Mouse (Mus musculus): ENCODE results near the gene Fgf8. TPM values are rescaled to one million over a fixed set of nuclear protein-coding genes. Genes with fewer than 3 reads are reported as not detected.

Fgf8 gene
- 0.15 and 0.21 TPM in 2 replicates for polyA plus RNA-seq (2015; fragmentation: Nextera tagmentation; extraction: Ambion mirVana)

DNA sequence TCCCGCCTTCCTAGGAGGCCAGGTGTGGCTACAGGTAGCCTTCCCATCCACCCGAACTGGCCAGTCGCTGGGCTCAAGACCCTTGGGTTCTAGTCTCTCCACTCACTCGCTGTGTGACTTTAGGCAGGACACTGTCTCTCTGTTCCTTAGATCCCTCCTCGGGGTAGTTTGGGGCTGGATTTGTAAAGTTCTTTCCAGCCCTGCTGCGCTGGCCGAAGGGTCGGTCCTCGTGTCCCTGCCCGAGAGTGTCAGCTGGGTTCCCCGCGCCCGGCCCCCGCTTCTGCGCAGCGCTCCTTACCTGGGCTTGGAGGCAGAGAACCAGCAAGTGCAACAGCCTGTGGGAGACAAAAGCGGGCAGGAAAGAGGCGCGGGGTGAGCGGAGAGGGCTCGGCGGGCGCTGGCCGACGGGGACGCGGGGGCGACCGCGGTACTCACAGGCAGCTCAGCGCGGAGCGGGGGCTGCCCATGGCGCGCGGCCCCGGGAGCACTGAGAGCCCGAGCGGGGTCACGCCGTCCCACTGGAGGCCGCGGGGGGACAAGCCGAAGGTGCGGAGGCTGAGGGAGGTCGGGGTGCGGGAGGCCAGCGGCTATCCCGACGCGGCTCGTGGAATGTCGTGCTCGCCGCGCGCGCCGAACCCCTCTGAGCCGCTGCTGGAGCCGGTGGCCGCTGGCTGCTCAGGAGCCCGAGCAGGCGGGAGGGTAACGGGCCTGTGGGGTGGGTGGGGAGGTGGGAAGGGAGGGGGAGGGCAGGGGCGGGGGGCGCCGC, at the start of gene Fgf8:
Gene Fgf8, minus strand, starts transcription at position 698 of the 766 bp plus-strand sequence.
- no peak for ATAC-seq (ENCODE audit: insufficient number of reproducible peaks, low FRiP score, low TSS enrichment, low read depth)

DNA sequence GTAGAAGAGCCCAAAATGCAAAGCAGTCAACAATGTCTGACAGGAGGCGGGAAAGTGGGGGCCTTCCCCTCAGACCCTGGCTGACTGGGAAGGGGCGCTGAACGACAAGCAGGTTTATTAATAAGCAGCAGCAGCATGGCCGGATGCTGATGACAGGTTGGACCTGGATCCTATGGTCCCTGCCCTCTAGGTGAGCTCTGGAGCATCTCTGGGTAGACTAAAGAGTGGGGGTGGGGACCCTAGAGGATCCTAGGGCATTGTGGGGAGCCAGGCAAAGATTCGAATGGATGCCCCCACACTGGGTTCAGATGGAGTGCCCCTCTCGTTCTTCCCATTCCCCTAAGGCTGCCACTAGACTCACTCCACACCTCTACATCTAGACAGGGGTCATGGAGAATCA, 49.7 kb upstream of the Fgf8 start:
- Histone ChIP-seq H3K9ac (no peak overlapping the region), H3K4me1 (peaks cover 12% of the 10 kb centered on the region), H3K27ac (replicated peaks) (no peak overlapping the region), H3K9me3 (replicated peaks) (no peaks in the 10 kb centered on the region), H3K36me3 (no peaks in the 10 kb centered on the region), H3K4me2 (replicated peaks) (no peak overlapping the region), H3K27me3 (no peaks in the 10 kb centered on the region), H3K4me3 (replicated peaks) (no peak overlapping the region)
- no peak for ATAC-seq (ENCODE audit: insufficient number of reproducible peaks, low FRiP score, low TSS enrichment, low read depth)
- 73% methylated on average over 6 of the region's 6 CpGs for WGBS

More for the DNA sequence above, at the start of gene Fgf8:
- Histone ChIP-seq H3K27me3 (peaks cover 90% of the 10 kb centered on the region), H3K4me1 (peaks cover 51% of the 10 kb centered on the region), H3K9me3 (replicated peaks) (no peaks in the 10 kb centered on the region), H3K36me3 (no peaks in the 10 kb centered on the region), H3K9ac (no peak within 1 kb of the TSS), H3K4me3 (replicated peaks) (peak within 1 kb of the TSS; percentile 42), H3K27ac (replicated peaks) (no peak within 1 kb of the TSS), H3K4me2 (replicated peaks) (peak within 1 kb of the TSS; percentile 78)
- WGBS, result under 1% methylated on average over 64 of the region's 68 CpGs

DNA sequence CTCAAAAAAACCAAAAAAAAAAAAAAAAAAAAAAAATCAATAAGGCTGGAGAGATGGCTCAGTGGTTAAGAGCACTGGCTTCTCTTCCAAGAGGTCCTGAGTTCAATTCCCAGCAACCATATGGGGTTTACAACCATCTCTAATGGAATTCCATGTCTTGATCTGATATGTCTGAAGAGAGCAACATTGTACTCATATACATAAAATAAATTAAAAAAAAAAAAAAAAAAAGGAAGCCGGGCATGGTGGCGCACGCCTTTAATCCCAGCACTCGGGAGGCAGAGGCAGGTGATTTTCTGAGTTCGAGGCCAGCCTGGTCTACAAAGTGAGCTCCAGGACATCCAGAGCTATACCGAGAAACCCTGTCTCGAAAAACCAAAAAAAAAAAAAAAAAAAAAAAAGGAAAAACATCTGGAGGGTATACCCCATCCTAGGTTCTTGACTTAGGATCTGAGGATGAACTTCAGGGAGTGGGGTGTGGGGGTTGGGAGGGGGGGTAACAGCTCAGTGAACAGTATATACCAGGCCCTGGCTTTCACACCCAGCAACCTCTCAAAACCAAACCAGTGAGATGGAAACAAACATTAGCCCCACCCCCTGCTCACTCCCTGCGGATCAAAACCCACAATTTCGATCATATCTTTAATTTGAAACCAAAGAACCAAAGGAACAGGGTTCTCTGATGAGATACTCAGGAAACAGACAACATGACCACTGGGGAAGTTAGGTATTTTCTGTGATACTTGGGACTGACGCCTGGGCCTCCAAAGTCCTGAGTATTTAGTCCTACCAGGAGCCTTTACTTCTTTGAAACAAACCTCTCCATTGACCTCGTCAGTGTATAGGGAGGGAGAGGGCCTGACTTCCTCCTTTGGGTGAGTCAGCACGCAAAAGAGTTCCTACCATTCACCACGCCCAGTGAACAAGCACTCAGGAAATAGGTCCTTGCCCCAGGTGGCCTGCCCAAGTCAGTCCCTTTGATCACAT, 47.5 kb upstream of the Fgf8 start:
- no peak overlapping the region for H3K9ac ChIP-seq
- no peak for ATAC-seq (ENCODE audit: insufficient number of reproducible peaks, low FRiP score, low TSS enrichment, low read depth)
- 78% methylated on average over 13 of the region's 13 CpGs for WGBS
- H3K4me1 ChIP-seq, result 0 out of 2 replicates have a peak, but pooled peaks cover 4% of the 10 kb centered on the region
- no peaks in the 10 kb centered on the region for H3K36me3 ChIP-seq
- H3K27ac ChIP-seq (replicated peaks), result no peak overlapping the region
- no peak overlapping the region for H3K4me3 ChIP-seq (replicated peaks)
- H3K27me3 ChIP-seq, result no peaks in the 10 kb centered on the region
- H3K9me3 ChIP-seq (replicated peaks), result no peaks in the 10 kb centered on the region
- no peak overlapping the region for H3K4me2 ChIP-seq (replicated peaks)

DNA sequence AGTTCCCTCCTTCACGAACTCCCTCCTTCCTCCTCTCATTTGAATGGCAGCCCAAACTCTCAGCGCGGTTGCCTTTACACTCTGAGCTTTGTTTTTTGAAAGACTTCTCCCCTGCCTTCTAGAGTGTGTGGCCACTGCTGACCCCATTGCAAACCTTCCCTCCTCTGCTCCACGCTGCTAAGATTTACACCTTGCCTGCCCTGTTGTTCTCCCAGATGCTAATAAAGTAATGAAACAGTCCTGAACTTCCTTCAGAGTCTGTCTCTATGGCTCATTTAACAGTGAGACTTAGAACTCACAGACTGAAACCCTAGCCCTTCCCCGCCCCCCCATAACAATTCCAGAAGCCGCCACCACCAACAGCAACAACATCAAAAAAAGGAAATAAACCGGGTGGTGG, 46.6 kb upstream of the Fgf8 start:
- WGBS, result 79% methylated on average over 7 of the region's 7 CpGs

DNA sequence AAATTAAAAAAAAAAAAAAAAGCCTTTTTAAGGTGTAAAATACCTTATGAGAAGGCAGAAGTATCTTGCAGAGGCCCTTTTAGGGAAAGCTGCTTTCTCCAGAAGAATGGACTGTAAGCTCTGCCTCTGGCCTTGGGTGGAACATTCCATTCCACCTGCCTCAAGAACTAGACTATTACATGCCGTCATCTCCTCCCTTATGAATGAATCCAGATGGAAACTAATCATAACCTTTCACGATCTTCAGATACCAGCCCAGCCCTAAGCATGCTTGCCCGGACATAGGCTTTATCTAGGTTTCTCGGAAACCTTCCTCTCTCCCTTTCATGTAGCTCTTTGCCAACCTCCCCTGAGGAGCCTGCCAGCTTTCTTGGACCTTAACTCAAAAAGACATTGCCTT, 45.6 kb upstream of the Fgf8 start:
- Histone ChIP-seq H3K4me1 (peaks cover 8% of the 10 kb centered on the region; the same call in 1 of the 2 replicates), H3K27me3 (no peaks in the 10 kb centered on the region), H3K27ac (replicated peaks) (no peak overlapping the region), H3K36me3 (no peaks in the 10 kb centered on the region), H3K4me3 (replicated peaks) (no peak overlapping the region), H3K9me3 (replicated peaks) (no peaks in the 10 kb centered on the region), H3K9ac (no peak overlapping the region), H3K4me2 (replicated peaks) (no peak overlapping the region)
- no peak for ATAC-seq (ENCODE audit: insufficient number of reproducible peaks, low FRiP score, low TSS enrichment, low read depth)
- WGBS, result 51% methylated on average over 4 of the region's 4 CpGs

More for the DNA sequence above, 46.6 kb upstream of the Fgf8 start:
- Histone ChIP-seq H3K27me3 (no peaks in the 10 kb centered on the region), H3K9me3 (replicated peaks) (no peaks in the 10 kb centered on the region), H3K4me1 (peaks cover 4% of the 10 kb centered on the region; the same call in 1 of the 2 replicates), H3K4me3 (replicated peaks) (no peak overlapping the region), H3K9ac (no peak overlapping the region), H3K4me2 (replicated peaks) (no peak overlapping the region), H3K27ac (replicated peaks) (no peak overlapping the region), H3K36me3 (no peaks in the 10 kb centered on the region)
- ATAC-seq (ENCODE audit: insufficient number of reproducible peaks, low FRiP score, low TSS enrichment, low read depth), result no peak

DNA sequence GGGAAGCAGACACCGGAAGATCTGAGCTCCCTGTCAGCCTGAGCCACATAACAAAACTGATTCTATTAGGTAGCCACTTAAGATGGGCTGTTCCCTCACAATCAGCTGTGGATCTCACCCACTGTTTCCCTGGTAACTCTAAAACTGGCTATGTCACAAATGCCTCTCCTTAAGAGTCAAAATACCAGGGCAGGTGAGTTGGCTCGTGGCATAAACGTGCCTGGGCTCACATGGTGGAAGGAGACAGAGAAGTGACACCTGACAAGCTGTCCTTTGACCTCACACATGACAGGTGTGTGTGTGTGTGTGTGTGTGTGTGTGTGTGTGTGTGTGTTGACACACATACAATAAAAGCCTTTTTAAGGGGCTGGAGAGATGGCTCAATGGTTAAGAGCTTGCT, 44.7 kb upstream of the Fgf8 start:
- Histone ChIP-seq H3K4me1 (peaks cover 8% of the 10 kb centered on the region; the same call in 1 of the 2 replicates), H3K36me3 (no peaks in the 10 kb centered on the region), H3K9ac (no peak overlapping the region), H3K27me3 (no peaks in the 10 kb centered on the region), H3K9me3 (replicated peaks) (no peaks in the 10 kb centered on the region), H3K4me2 (replicated peaks) (no peak overlapping the region), H3K4me3 (replicated peaks) (no peak overlapping the region), H3K27ac (replicated peaks) (no peak overlapping the region)
- ATAC-seq (ENCODE audit: insufficient number of reproducible peaks, low FRiP score, low TSS enrichment, low read depth), result no peak
- WGBS, result 65% methylated on average over 3 of the region's 3 CpGs

DNA sequence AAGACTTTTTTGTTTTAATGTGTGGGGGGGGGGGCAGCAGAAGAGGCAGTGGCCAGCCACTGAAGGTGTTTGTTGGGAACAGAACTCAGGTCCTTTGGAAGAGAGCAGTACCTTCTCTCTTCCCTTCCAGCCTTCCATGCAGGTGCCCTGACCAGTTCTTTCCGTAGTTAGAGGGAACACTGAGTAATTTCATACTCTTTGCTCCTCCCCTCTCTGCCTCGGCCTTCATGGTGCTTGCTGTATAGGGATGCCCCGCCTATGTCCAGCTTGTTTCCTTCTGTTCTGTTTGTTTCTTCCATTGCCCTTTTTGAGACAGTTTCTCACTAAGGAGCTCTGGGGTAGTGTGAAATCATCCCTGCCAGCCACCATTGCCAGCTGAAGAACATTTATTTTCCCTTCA, 42.8 kb upstream of the Fgf8 start:
- Histone ChIP-seq H3K9me3 (replicated peaks) (no peaks in the 10 kb centered on the region), H3K27me3 (no peaks in the 10 kb centered on the region), H3K9ac (no peak overlapping the region), H3K4me1 (peaks cover 21% of the 10 kb centered on the region), H3K36me3 (no peaks in the 10 kb centered on the region), H3K27ac (replicated peaks) (no peak overlapping the region), H3K4me3 (replicated peaks) (no peak overlapping the region), H3K4me2 (replicated peaks) (no peak overlapping the region)
- ATAC-seq (ENCODE audit: insufficient number of reproducible peaks, low FRiP score, low TSS enrichment, low read depth), result no peak
- WGBS, result 49% methylated on average over 3 of the region's 3 CpGs

DNA sequence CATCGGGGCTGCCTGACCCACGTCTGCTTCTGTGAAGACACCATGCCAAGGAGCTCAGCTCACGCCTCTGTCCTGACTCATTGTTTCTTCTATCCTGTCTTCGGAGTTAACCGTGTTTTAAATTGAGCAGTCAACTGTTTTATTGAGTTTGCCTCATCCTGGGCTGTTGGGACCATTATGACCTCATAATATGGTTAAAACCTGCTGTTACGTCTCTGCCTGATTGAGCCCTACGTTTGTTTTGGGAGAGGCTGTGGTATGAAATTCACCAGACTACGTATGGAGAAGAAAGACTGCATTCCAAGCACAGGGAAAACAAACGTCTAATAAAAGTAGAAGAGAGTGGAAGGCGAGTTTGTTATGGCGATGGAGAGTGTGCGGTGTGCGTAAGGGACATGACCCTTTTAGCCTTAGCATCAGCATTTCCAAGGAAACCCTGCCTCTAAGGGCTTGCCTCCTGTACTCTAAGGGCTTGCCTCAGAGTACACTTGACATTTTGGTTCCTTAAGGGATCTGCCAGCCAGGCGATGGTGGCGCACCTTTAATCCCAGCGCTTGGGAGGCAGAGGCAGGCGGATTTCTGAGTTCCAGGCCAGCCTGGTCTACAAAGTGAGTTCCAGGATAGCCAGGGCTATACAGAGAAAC, 41.3 kb upstream of the Fgf8 start:
- peak overlapping the region; percentile 59 for H3K4me2 ChIP-seq (replicated peaks)
- ATAC-seq (ENCODE audit: insufficient number of reproducible peaks, low FRiP score, low TSS enrichment, low read depth), result no peak
- WGBS, result 30% methylated on average over 17 of the region's 17 CpGs

DNA sequence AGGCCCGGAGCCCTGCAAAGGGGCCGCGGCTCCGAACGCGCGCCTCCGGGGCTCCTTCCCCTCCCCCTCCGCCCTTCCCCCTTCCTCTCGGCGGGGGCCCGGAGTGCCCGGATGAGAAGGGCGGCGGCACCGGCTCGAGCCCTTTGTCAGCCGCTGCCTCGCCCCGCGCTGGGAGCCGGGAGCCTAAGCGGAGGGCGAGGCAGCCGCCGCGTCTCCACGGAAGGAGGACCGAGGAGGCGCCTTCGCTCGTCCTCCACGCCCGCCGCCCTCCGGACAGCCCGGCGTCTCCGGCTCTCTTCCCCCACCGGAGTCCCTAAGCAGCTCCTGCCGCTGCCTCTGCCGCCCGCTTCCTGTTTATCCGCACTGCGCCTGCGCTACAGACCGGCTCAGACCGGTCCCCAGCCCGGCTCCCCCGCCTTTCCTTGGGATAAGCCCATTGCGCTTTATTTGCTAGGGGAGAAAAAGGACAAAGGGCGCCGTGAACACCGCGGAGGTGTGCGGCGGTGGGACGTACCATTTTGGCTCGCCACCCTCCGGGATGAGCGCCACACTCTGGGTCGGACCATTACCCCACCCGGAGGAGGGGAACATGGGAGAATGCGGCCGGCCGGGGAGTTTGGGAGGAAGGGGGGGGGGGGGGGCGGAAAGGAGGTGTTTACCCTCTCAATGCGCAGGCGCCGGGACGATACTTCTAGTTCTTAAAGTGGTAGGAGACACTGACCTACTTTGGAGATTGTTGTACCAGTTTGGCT, 40.6 kb upstream of the Fgf8 start, which contains the start of gene Mgea5:
Gene Mgea5, minus strand, starts transcription at position 657 of the 752 bp plus-strand sequence.
- Histone ChIP-seq H3K4me3 (replicated peaks) (peak within 1 kb of the TSS; percentile 93), H3K4me1 (peaks cover 24% of the 10 kb centered on the region), H3K27ac (replicated peaks) (peak within 1 kb of the TSS; percentile 98), H3K9ac (peak within 1 kb of the TSS; percentile 100), H3K9me3 (replicated peaks) (no peaks in the 10 kb centered on the region), H3K27me3 (no peaks in the 10 kb centered on the region), H3K36me3 (peaks cover 13% of the 10 kb centered on the region; the same call in 1 of the 2 replicates), H3K4me2 (replicated peaks) (peak within 1 kb of the TSS; percentile 60)
- ATAC-seq (ENCODE audit: insufficient number of reproducible peaks, low FRiP score, low TSS enrichment, low read depth), result peak; percentile 98
- under 1% methylated on average over 52 of the region's 71 CpGs for WGBS

More for the DNA sequence above, 41.3 kb upstream of the Fgf8 start:
- Histone ChIP-seq H3K27me3 (no peaks in the 10 kb centered on the region), H3K9me3 (replicated peaks) (no peaks in the 10 kb centered on the region), H3K4me1 (peaks cover 24% of the 10 kb centered on the region), H3K9ac (no peak overlapping the region), H3K4me3 (replicated peaks) (peak overlapping the region; percentile 93), H3K27ac (replicated peaks) (peak overlapping the region; percentile 78), H3K36me3 (peaks cover 8% of the 10 kb centered on the region; the same call in 1 of the 2 replicates)

DNA sequence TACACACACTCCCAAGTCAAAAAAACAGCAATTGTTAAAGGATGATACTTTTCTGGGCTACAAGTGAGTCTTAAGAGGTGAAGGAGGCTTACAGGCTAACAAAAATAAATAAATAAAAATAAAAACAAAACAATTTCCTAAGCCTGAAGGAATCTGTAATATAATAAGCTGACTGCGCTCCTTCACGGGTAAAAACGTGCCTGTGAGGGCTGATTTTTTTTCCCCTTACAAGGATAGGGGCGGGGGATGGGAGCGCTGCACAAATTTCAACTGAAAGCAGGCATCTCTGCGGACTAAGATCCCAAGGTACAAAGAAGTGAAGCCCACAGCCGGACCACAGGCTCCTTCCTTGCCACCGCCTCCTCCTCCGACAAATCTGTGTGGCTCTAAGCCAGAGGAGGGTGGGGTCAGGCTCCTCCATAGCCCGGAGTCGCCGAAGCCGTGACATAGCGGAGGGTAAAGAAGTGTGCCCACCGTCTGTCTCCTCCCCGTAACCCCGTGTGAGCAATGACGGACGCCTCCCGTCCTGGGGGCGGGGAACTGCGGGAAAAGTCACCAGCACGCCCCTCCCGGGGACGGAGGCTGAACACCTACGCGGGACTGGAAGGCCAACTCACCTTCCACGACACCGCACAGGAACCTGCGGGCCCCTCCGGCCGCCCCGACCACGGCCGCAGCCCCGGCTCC, 39.7 kb upstream of the Fgf8 start:
- Histone ChIP-seq H3K36me3 (peaks cover 22% of the 10 kb centered on the region), H3K4me2 (replicated peaks) (peak overlapping the region; percentile 60), H3K9ac (peak overlapping the region; percentile 100), H3K4me1 (peaks cover 24% of the 10 kb centered on the region), H3K27me3 (no peaks in the 10 kb centered on the region), H3K9me3 (replicated peaks) (no peaks in the 10 kb centered on the region), H3K4me3 (replicated peaks) (peak overlapping the region; percentile 93), H3K27ac (replicated peaks) (peak overlapping the region; percentile 98)
- under 1% methylated on average over 36 of the region's 36 CpGs for WGBS
- peak; percentile 12 for ATAC-seq (ENCODE audit: insufficient number of reproducible peaks, low FRiP score, low TSS enrichment, low read depth)
